Mouse (Mus musculus): ENCODE results near the gene Slc6a8. TPM values are rescaled to one million over a fixed set of nuclear protein-coding genes. Genes with fewer than 3 reads are reported as not detected.

Gene Slc6a8
- total RNA-seq (2021): 100 to 1,000 TPM; 156 to 169 TPM
- long read RNA-seq, experiment 1, transcript Slc6a8-203 (13 exons, 3,314 nt): major isoform, 19 of 39 reads
- long read RNA-seq, experiment 1, partial matches to known transcripts: 4 of 39 reads
- long read RNA-seq, experiment 1, other reads (novel, unspliced or antisense): 15 of 39 reads
- long read RNA-seq, experiment 2, transcript Slc6a8-203 (13 exons, 3,314 nt): major isoform, 9 of 22 reads
- long read RNA-seq, experiment 2, partial matches to known transcripts: 2 of 22 reads
- long read RNA-seq, experiment 2, other reads (novel, unspliced or antisense): 11 of 22 reads

- DNase-seq: peak; percentile 78 to 84
Measured at GRCm38 (mm10) chrX:73672879-73673618, at the start of gene Slc6a8. Gene Slc6a8 (plus strand): TSS chrX:73673150.

- DNase-seq: no peak
Measured at GRCm38 (mm10) chrX:73626981-73627380, 46.0 kb upstream of the Slc6a8 start.

- DNase-seq: no peak
Measured at GRCm38 (mm10) chrX:73635425-73635824, 37.5 kb upstream of the Slc6a8 start.

- DNase-seq: no peak
Measured at GRCm38 (mm10) chrX:73637415-73637814, 35.5 kb upstream of the Slc6a8 start.

- DNase-seq: peak in 1 of 2 experiments; percentile 22
Measured at GRCm38 (mm10) chrX:73639255-73639675, 33.7 kb upstream of the Slc6a8 start, which contains the start of gene Dusp9. Gene Dusp9 (plus strand): TSS chrX:73639419.

- DNase-seq: no peak
Measured at GRCm38 (mm10) chrX:73639901-73640469, 33.0 kb upstream of the Slc6a8 start.

- no peak for DNase-seq
Measured at GRCm38 (mm10) chrX:73645121-73645520, 27.8 kb upstream of the Slc6a8 start.

- no peak for DNase-seq
Measured at GRCm38 (mm10) chrX:73650869-73651268, 22.1 kb upstream of the Slc6a8 start.

- DNase-seq: no peak
Measured at GRCm38 (mm10) chrX:73653392-73653791, 19.6 kb upstream of the Slc6a8 start.

- DNase-seq: peak; percentile 61 to 63
Measured at GRCm38 (mm10) chrX:73654177-73654576, 18.8 kb upstream of the Slc6a8 start.

GRCm38 (mm10) chrX:73655529-73655928 lies 17.4 kb upstream of the Slc6a8 start:
- DNase-seq: no peak

- DNase-seq: no peak
Measured at GRCm38 (mm10) chrX:73658391-73658790, 14.6 kb upstream of the Slc6a8 start.

GRCm38 (mm10) chrX:73658936-73659574 lies 13.9 kb upstream of the Slc6a8 start:
- DNase-seq: no peak

GRCm38 (mm10) chrX:73659575-73660283 lies 13.2 kb upstream of the Slc6a8 start, which contains the start of gene Pnck:
Gene Pnck (minus strand): TSS chrX:73660117.
- no peak for DNase-seq

GRCm38 (mm10) chrX:73660284-73660665 lies 12.7 kb upstream of the Slc6a8 start:
- DNase-seq: no peak

GRCm38 (mm10) chrX:73663143-73663542 lies 9.8 kb upstream of the Slc6a8 start:
- no peak for DNase-seq

- peak; percentile 42 to 62 for DNase-seq
Measured at GRCm38 (mm10) chrX:73672031-73672431, 919 bp upstream of the Slc6a8 start.

- DNase-seq: no peak
Measured at GRCm38 (mm10) chrX:73673619-73673967, 643 bp downstream of the Slc6a8 start.

GRCm38 (mm10) chrX:73673968-73674661 lies 1.2 kb downstream of the Slc6a8 start:
- peak; percentile 44 to 45 for DNase-seq

GRCm38 (mm10) chrX:73675231-73675630 lies 2.3 kb downstream of the Slc6a8 start:
- no peak for DNase-seq

- DNase-seq: no peak
Measured at GRCm38 (mm10) chrX:73676668-73677067, 3.7 kb downstream of the Slc6a8 start.

All from heart, adult 18-20 months (tissue).